Mouse (Mus musculus) lung, adult 2 months (tissue): ENCODE measurements around the gene Kcna1.

Source experiments
- CTCF ChIP-seq: fragments of 200-500 bp; IDR thresholded peaks from 2 replicates; pipeline ENCODE4 v1.5.1; 2011; ENCODE audit warnings: mild to moderate bottlenecking, low read length, control low read depth; ENCODE audit not compliant: insufficient read depth
- POLR2A ChIP-seq: fragments of 200-500 bp; IDR thresholded peaks from 2 replicates; pipeline ENCODE4 v1.6.1; 2011; ENCODE audit warnings: low read depth, mild to moderate bottlenecking, control low read depth, low read length, borderline replicate concordance; ENCODE audit errors: extremely low read depth

DNA sequence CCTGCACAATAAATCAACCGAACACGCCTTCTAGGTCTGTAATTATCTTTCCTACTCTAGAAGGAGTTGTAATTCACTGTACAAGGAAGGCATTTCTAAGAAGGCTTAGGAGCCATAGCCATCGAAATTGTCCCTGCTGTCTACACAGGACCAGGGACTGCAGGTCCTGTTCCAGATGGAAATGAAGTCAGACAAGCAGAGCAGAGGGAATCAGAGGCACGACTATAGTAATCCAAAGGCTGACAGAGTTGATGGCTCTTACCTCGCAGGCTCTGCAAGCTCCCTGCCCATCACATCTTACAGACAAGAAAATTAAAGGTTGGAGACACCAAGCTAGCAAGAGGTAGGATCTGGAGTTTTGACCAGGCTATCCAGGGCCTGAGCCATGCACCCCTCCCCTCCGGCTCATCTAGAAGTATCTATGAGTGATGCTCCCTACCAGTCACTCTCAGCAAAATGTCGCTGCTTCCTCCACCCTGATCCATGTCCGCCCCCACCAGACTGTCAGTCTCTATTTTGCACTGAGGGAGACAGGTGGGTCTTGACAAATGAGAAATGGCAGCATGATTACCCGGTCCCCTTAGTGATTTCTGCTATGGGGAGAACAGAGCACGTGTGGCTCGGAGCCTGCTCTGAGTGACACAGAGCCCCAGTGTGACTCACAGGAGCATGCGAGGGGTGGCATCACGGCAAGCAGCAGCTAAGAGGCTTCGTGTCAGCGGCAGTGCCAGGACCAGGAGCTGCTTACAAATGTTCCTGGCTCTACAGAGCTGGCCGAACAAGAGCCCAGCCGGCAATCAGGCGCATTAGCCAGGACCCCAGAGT lies 50.2 kb downstream of the Kcna1 start:
- TF ChIP-seq CTCF (no peak), POLR2A (no peak)
